Mouse (Mus musculus): ENCODE measurements at regions not wholly inside any gene's neighbourhood (a gene's known extent, or its start where the extent isn't known, plus 50 kb on each side); places are given as distances from the start of the nearest gene placed in this dataset.

GRCm38 (mm10) chr1:145461128-145461527 is 685.9 kb upstream of the Rgs18 start:
- Histone ChIP-seq H3K9me3 (no peaks in the 10 kb centered on the region), H3K4me3 (replicated peaks) (no peak overlapping the region), H3K27ac (no peak overlapping the region), H3K9ac (replicated peaks) (no peak overlapping the region), H3K27me3 (no peaks in the 10 kb centered on the region), H3K36me3 (no peaks in the 10 kb centered on the region), H3K4me1 (replicated peaks) (no peaks in the 10 kb centered on the region), H3K4me2 (replicated peaks) (no peak overlapping the region)
- peak; percentile 50; the same call in 1 of the 2 replicates for ATAC-seq

GRCm38 (mm10) chr1:145455522-145455921 is 680.3 kb upstream of the Rgs18 start:
- Histone ChIP-seq H3K9me3 (no peaks in the 10 kb centered on the region), H3K27me3 (no peaks in the 10 kb centered on the region), H3K9ac (replicated peaks) (no peak overlapping the region), H3K4me3 (replicated peaks) (no peak overlapping the region), H3K4me1 (replicated peaks) (no peaks in the 10 kb centered on the region), H3K4me2 (replicated peaks) (no peak overlapping the region), H3K27ac (no peak overlapping the region), H3K36me3 (no peaks in the 10 kb centered on the region)
- WGBS = 81% methylated on average over 2 of the region's 2 CpGs
- ATAC-seq = no peak
